Mouse (Mus musculus): Measurements from ENCODE around the gene Ep300. TPM values are rescaled to one million over a fixed set of nuclear protein-coding genes. Genes with fewer than 3 reads are reported as not detected.

The Ep300 gene
- total and polyA plus RNA-seq, 2 experiments from 2014 or later, result 14.9 to 55.5 TPM

DNA sequence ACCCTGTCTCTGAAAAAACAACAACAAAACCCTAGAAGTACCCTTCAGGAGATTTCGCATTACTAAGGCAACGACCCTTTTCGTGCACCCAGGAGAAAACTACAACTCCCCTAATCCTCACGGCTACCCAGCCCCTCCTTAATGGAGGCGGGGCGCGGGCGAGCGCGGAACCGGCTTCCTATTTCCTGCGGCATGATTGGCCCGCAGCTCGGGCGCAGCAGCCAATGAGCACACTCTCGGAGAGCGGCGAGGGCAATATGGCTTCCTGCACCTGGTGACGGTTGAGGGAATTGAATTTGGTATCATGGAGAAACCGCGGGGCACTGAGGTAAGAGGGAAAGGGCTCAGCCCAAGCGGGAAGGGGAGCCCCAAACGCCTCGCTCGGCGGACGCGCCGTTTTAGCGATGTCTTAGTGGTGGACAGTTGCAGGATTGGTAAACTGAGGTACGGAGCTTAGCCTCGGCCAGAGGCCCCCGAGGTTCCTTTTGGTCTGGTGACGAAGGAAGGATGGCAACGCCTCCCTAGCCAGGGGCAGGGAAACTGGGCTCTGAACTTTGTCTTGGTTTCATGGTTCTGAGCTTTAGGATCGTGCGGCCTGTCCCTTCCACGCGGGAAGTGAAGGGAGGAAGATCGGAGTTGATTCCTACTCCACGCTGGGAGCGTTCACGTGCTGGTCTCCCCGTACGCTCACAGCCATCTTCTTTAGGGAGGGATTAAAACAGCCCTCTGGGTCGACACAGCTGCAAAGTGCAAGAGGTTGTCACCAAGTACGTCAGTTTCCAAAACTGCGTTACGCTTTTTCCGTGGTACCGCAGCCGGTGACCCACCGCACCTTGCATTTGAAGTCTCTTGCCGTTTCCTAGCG lies 78.8 kb downstream of the Ep300 start, which contains the start of gene L3mbtl2:
Gene L3mbtl2 (plus strand): TSS at position 193 of the 865 bp plus-strand sequence.
- under 1% methylated on average over 55 of the region's 55 CpGs for WGBS
- Histone ChIP-seq H3K27me3 (ENCODE audit: insufficient read depth, low read length) (no peaks in the 10 kb centered on the region), H3K27ac (ENCODE audit: low read depth, low read length) (peak within 1 kb of the TSS; percentile 51; the same call in 1 of the 2 replicates), H3K4me2 (ENCODE audit: low read depth, low read length, poor library complexity, severe bottlenecking) (peak within 1 kb of the TSS; percentile 86), H3K9ac (replicated peaks; ENCODE audit: low read length, poor library complexity, severe bottlenecking) (peak within 1 kb of the TSS; percentile 72), H3K36me3 (ENCODE audit: insufficient read depth, low read length) (peaks cover 20% of the 10 kb centered on the region), H3K4me3 (ENCODE audit: low read depth, low read length) (peak within 1 kb of the TSS; percentile 87), H3K9me3 (ENCODE audit: low read length) (no peaks in the 10 kb centered on the region), H3K4me1 (ENCODE audit: insufficient read depth, low read length) (peaks cover 6% of the 10 kb centered on the region; the same call in 1 of the 2 replicates)
- TF ChIP-seq CTCF (IDR thresholded peaks at IDR 0.05), result peak; percentile 58
- DNase-seq (ENCODE audit: low spot score) (peak; percentile 95), ATAC-seq (ENCODE audit: low FRiP score) (peak; percentile 99)

DNA sequence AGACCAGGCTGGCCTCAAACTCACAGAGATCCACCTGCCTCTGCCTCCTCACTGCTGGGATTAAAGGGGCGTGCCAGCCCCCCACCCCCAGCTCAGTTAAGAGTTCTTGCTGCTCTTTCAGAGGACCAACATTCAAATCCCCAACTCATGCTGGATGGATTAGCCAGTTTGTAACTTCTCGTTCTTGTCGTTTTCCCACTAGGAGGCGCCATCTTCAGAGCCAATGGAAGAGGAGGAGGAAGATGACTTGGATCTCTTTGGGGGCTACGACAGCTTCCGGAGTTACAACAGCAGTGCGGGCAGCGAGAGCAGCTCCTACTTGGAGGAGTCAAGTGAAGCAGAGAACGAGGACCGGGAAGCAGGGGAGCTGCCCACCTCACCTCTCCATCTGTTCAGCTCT lies 81.8 kb downstream of the Ep300 start:
- no peak for DNase-seq (ENCODE audit: low spot score)
- H3K36me3 ChIP-seq (ENCODE audit: insufficient read depth, low read length), result peaks cover 36% of the 10 kb centered on the region
- H3K9me3 ChIP-seq (ENCODE audit: low read length), result no peaks in the 10 kb centered on the region
- ATAC-seq (ENCODE audit: low FRiP score), result no peak
- 93% methylated on average over 10 of the region's 10 CpGs for WGBS
- H3K27me3 ChIP-seq (ENCODE audit: insufficient read depth, low read length), result no peaks in the 10 kb centered on the region
- no peak overlapping the region for H3K4me2 ChIP-seq (ENCODE audit: low read depth, low read length, poor library complexity, severe bottlenecking)
- peak; percentile 33; the same call in 1 of the 2 replicates for TF ChIP-seq CTCF (IDR thresholded peaks at IDR 0.05)
- H3K4me1 ChIP-seq (ENCODE audit: insufficient read depth, low read length), result peaks cover 6% of the 10 kb centered on the region; the same call in 1 of the 2 replicates
- no peak overlapping the region for H3K9ac ChIP-seq (replicated peaks; ENCODE audit: low read length, poor library complexity, severe bottlenecking)
- H3K4me3 ChIP-seq (ENCODE audit: low read depth, low read length), result no peak overlapping the region
- H3K27ac ChIP-seq (ENCODE audit: low read depth, low read length), result no peak overlapping the region

- peaks cover 45% of the 10 kb centered on the region for H3K36me3 ChIP-seq (ENCODE audit: insufficient read depth, low read length)
- peak; percentile 78 for TF ChIP-seq CTCF (IDR thresholded peaks at IDR 0.05)
- no peaks in the 10 kb centered on the region for H3K4me1 ChIP-seq (ENCODE audit: insufficient read depth, low read length)
- H3K9ac ChIP-seq (replicated peaks; ENCODE audit: low read length, poor library complexity, severe bottlenecking), result no peak overlapping the region
- DNase-seq (ENCODE audit: low spot score) (peak; percentile 72), ATAC-seq (ENCODE audit: low FRiP score) (no peak)
- WGBS, result 87% methylated on average over 4 of the region's 4 CpGs
- no peak overlapping the region for H3K27ac ChIP-seq (ENCODE audit: low read depth, low read length)
- no peak overlapping the region for H3K4me2 ChIP-seq (ENCODE audit: low read depth, low read length, poor library complexity, severe bottlenecking)
- H3K27me3 ChIP-seq (ENCODE audit: insufficient read depth, low read length), result no peaks in the 10 kb centered on the region
- no peak overlapping the region for H3K4me3 ChIP-seq (ENCODE audit: low read depth, low read length)
- H3K9me3 ChIP-seq (ENCODE audit: low read length), result no peaks in the 10 kb centered on the region
Measured at GRCm38 (mm10) chr15:81670231-81670640, 85.1 kb downstream of the Ep300 start.

DNA sequence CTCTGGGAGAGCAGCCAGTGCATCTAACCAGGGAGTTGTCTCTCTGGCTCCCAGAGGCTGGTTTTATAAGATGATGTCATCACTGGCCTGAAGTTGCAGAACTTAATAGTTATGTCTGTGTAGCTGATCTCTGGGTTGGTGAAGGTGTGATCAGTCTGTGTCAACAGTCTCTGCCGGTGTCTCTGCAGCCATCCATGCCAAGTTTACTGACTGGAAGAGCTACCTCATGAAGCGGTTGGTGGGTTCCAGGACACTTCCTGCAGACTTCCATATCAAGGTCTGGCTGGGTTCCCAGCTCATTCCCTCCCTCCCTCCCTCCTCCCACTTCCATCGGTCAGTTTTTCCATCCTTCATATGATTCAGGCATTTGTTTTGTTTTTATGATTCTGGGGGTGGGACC lies 91.5 kb downstream of the Ep300 start:
- Histone ChIP-seq H3K27me3 (ENCODE audit: insufficient read depth, low read length) (no peaks in the 10 kb centered on the region), H3K4me2 (ENCODE audit: low read depth, low read length, poor library complexity, severe bottlenecking) (no peak overlapping the region), H3K9me3 (ENCODE audit: low read length) (no peaks in the 10 kb centered on the region), H3K9ac (replicated peaks; ENCODE audit: low read length, poor library complexity, severe bottlenecking) (no peak overlapping the region), H3K4me3 (ENCODE audit: low read depth, low read length) (no peak overlapping the region), H3K36me3 (ENCODE audit: insufficient read depth, low read length) (peaks cover 24% of the 10 kb centered on the region), H3K27ac (ENCODE audit: low read depth, low read length) (no peak overlapping the region), H3K4me1 (ENCODE audit: insufficient read depth, low read length) (no peaks in the 10 kb centered on the region)
- no peak for TF ChIP-seq CTCF (IDR thresholded peaks at IDR 0.05)
- ATAC-seq (ENCODE audit: low FRiP score) (no peak), DNase-seq (ENCODE audit: low spot score) (no peak)
- WGBS, result 77% methylated on average over 3 of the region's 3 CpGs

GRCm38 (mm10) chr15:81680301-81680805 lies 95.2 kb downstream of the Ep300 start:
- H3K27ac ChIP-seq (ENCODE audit: low read depth, low read length), result no peak overlapping the region
- 0 out of 2 replicates have a peak overlapping the region, but pooled peaks have one; percentile 8 for H3K9ac ChIP-seq (replicated peaks; ENCODE audit: low read length, poor library complexity, severe bottlenecking)
- 98% methylated on average over 4 of the region's 4 CpGs for WGBS
- no peak for ATAC-seq (ENCODE audit: low FRiP score)
- DNase-seq (ENCODE audit: low spot score), result no peak
- no peak for TF ChIP-seq CTCF (IDR thresholded peaks at IDR 0.05)
- no peaks in the 10 kb centered on the region for H3K4me1 ChIP-seq (ENCODE audit: insufficient read depth, low read length)
- no peaks in the 10 kb centered on the region for H3K27me3 ChIP-seq (ENCODE audit: insufficient read depth, low read length)
- H3K36me3 ChIP-seq (ENCODE audit: insufficient read depth, low read length), result peaks cover 48% of the 10 kb centered on the region
- H3K4me2 ChIP-seq (ENCODE audit: low read depth, low read length, poor library complexity, severe bottlenecking), result no peak overlapping the region
- H3K4me3 ChIP-seq (ENCODE audit: low read depth, low read length), result no peak overlapping the region
- no peaks in the 10 kb centered on the region for H3K9me3 ChIP-seq (ENCODE audit: low read length)

All from midbrain, postnatal 0 days (tissue).